Mouse (Mus musculus): Measurements from ENCODE around the gene Hdgf. TPM values are rescaled to one million over a fixed set of nuclear protein-coding genes. Genes with fewer than 3 reads are reported as not detected.

Gene Hdgf
- 113 TPM for polyA plus RNA-seq (2015; fragmentation: Illumina TruSeq; extraction: RNeasy Lipid Tissue Mini Kit (QIAGEN cat#74804); ENCODE audit: insufficient read depth, low replicate concordance)

GRCm38 (mm10) chr3:87905880-87906485 lies at the start of gene Hdgf:
Gene Hdgf, plus strand, starts transcription at chr3:87906321.

DNA sequence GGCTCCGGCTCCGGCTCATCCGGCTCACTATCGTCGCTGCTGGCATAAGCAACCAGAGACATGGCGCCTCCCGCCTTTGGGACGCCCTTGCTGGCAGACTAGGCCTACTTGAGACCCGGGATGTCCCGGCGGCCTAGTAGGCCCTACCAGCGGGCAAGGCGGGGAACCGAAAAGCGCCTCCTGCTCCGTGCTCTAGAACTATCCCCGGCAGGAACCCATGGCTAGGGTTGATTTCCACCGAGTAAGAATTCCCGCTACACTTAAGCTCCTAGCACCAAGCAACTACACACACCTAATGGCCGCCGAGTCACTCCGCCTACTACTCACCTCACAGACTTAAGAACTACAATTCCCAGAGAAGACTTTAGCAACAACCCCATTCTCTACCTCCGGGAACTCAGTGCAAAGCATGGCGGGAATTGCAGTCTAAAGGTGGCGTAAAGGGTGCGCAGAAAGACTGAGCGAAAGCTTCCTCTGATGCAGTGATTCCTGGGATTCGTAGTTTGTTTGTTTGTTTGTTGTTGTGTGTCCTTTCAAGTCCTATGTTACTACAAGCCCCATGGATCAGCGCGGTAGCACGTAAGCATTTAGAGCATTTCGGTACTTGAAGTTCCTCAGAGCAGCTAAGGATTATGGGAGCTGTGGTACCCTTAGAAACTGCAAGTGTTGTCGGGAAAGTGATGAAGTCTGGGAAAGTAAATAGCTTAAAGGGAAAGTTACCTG lies 20.7 kb upstream of the Hdgf start, which contains the start of gene Prcc:
Gene Prcc (minus strand): TSS at position 328 of the 723 bp plus-strand sequence.

DNA sequence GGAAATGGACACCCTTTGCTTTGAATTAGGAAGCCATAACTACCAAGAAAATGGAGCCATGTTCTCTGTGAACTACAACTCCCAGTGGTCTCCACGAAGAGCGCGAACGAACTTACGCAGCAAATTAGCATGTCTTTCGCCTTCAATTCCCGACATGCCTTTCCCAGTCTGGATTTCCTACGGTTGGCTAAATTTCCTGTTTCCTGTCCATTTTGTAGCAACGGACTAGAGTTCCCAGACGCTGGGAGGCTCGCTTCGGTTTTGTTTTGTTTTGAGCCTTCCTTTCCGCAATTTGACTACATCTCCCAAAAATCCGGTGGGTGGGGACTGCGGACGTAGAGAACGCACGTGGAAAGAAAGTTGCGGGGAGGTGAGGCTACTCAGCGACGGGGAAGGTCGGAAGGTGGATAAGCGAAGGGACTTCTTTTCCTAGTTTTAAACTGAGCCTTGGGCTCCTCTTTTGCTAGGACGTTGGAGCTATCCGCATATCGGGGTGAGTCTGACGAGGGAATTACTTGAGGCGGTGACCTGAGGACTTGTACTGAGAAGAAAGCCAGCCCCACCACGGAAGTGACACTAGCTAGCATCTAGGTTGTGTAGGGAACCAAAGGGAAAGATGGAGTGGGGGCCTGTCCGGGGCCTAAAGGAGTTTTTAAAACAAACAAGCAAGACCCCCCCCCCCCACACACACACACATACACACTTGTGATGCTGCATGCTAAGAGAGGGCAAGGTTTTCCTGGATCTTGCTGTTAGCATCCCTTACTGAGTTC lies 13.4 kb downstream of the Hdgf start, which contains the start of gene Mrpl24:
Gene Mrpl24 (plus strand): TSS at position 171 of the 773 bp plus-strand sequence.

DNA sequence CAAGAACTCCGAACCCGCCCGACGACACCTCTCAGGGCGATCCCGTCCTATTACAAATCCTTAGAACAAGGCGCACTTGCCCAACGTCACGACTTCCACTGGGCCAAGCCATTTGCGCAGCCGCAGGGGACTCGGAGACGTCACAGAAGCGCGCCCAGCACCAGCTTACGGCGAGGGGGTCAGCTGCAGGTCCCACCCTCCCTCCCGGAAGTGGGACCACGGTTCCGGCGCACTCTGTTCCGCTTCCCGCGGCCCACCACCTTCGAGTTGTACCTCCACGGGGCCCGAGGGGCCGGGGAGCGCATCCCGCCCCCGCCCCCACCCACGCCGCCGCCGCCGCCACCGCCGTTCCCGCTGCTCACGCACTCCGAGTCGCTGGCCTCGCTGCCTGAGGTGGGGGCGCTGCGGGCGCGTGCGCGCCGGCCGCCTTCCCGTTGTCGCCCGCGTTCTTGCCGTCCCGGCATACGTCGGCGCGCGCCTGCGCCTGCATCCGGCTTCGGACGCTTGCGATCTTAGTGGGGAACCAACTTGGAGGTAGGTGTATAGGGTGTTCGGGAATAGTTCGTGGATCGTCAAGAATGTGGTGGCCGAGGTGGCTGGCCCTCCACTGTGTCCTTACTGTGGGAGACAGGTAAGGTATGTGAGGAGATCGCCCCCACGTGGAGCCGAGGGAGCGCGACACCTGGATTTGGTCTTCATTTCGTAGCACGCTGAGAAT lies 24.1 kb downstream of the Hdgf start, which contains the start of the genes Isg20l2 and Rrnad1:
Gene Isg20l2 (plus strand): TSS at position 237 of the 718 bp plus-strand sequence.
Gene Rrnad1 (minus strand): TSS at position 640 of the 718 bp plus-strand sequence.

GRCm38 (mm10) chr3:87948378-87949265 lies 42.5 kb downstream of the Hdgf start, which contains the start of gene Crabp2:
Gene Crabp2, plus strand, starts transcription at chr3:87948666.

Other genes starting within 250 kb of the Hdgf start
- gene Lrrc71, start 157.7 kb upstream of the Hdgf start, polyA plus RNA-seq (2015; fragmentation: Illumina TruSeq; extraction: RNeasy Lipid Tissue Mini Kit (QIAGEN cat#74804); ENCODE audit: insufficient read depth, low replicate concordance), result 0.18 TPM
- 0.08 TPM for gene Ntrk1, start 111.2 kb upstream of the Hdgf start, polyA plus RNA-seq (2015; fragmentation: Illumina TruSeq; extraction: RNeasy Lipid Tissue Mini Kit (QIAGEN cat#74804); ENCODE audit: insufficient read depth, low replicate concordance)
- gene Insrr, start 109.4 kb upstream of the Hdgf start, polyA plus RNA-seq (2015; fragmentation: Illumina TruSeq; extraction: RNeasy Lipid Tissue Mini Kit (QIAGEN cat#74804); ENCODE audit: insufficient read depth, low replicate concordance), result 0.46 TPM
- 11.7 TPM for gene Pear1, start 82.0 kb upstream of the Hdgf start, polyA plus RNA-seq (2015; fragmentation: Illumina TruSeq; extraction: RNeasy Lipid Tissue Mini Kit (QIAGEN cat#74804); ENCODE audit: insufficient read depth, low replicate concordance)
- 15.6 TPM for gene Sh2d2a, start 59.6 kb upstream of the Hdgf start, polyA plus RNA-seq (2015; fragmentation: Illumina TruSeq; extraction: RNeasy Lipid Tissue Mini Kit (QIAGEN cat#74804); ENCODE audit: insufficient read depth, low replicate concordance)
- 24.6 TPM for gene Prcc, start 20.7 kb upstream of the Hdgf start, polyA plus RNA-seq (2015; fragmentation: Illumina TruSeq; extraction: RNeasy Lipid Tissue Mini Kit (QIAGEN cat#74804); ENCODE audit: insufficient read depth, low replicate concordance)
- gene Mrpl24, start 13.2 kb downstream of the Hdgf start, polyA plus RNA-seq (2015; fragmentation: Illumina TruSeq; extraction: RNeasy Lipid Tissue Mini Kit (QIAGEN cat#74804); ENCODE audit: insufficient read depth, low replicate concordance), result 238 TPM
- gene Isg20l2, start 24.0 kb downstream of the Hdgf start, polyA plus RNA-seq (2015; fragmentation: Illumina TruSeq; extraction: RNeasy Lipid Tissue Mini Kit (QIAGEN cat#74804); ENCODE audit: insufficient read depth, low replicate concordance), result 65.7 TPM
- 30.4 TPM for gene Rrnad1, start 24.4 kb downstream of the Hdgf start, polyA plus RNA-seq (2015; fragmentation: Illumina TruSeq; extraction: RNeasy Lipid Tissue Mini Kit (QIAGEN cat#74804); ENCODE audit: insufficient read depth, low replicate concordance)
- not detected for gene Crabp2, start 42.3 kb downstream of the Hdgf start, polyA plus RNA-seq (2015; fragmentation: Illumina TruSeq; extraction: RNeasy Lipid Tissue Mini Kit (QIAGEN cat#74804); ENCODE audit: insufficient read depth, low replicate concordance)
- gene Nes, start 64.8 kb downstream of the Hdgf start, polyA plus RNA-seq (2015; fragmentation: Illumina TruSeq; extraction: RNeasy Lipid Tissue Mini Kit (QIAGEN cat#74804); ENCODE audit: insufficient read depth, low replicate concordance), result 2.4 TPM
- gene Bcan, start 93.9 kb downstream of the Hdgf start, polyA plus RNA-seq (2015; fragmentation: Illumina TruSeq; extraction: RNeasy Lipid Tissue Mini Kit (QIAGEN cat#74804); ENCODE audit: insufficient read depth, low replicate concordance), result not detected
- gene Hapln2, start 121.3 kb downstream of the Hdgf start, polyA plus RNA-seq (2015; fragmentation: Illumina TruSeq; extraction: RNeasy Lipid Tissue Mini Kit (QIAGEN cat#74804); ENCODE audit: insufficient read depth, low replicate concordance), result not detected
- 34.2 TPM for gene Gpatch4, start 136.8 kb downstream of the Hdgf start, polyA plus RNA-seq (2015; fragmentation: Illumina TruSeq; extraction: RNeasy Lipid Tissue Mini Kit (QIAGEN cat#74804); ENCODE audit: insufficient read depth, low replicate concordance)
- 43.0 TPM for gene Naxe, start 152.2 kb downstream of the Hdgf start, polyA plus RNA-seq (2015; fragmentation: Illumina TruSeq; extraction: RNeasy Lipid Tissue Mini Kit (QIAGEN cat#74804); ENCODE audit: insufficient read depth, low replicate concordance)
- not detected for gene Ttc24, start 172.0 kb downstream of the Hdgf start, polyA plus RNA-seq (2015; fragmentation: Illumina TruSeq; extraction: RNeasy Lipid Tissue Mini Kit (QIAGEN cat#74804); ENCODE audit: insufficient read depth, low replicate concordance)
- 1.8 TPM for gene Iqgap3, start 175.7 kb downstream of the Hdgf start, polyA plus RNA-seq (2015; fragmentation: Illumina TruSeq; extraction: RNeasy Lipid Tissue Mini Kit (QIAGEN cat#74804); ENCODE audit: insufficient read depth, low replicate concordance)
- 77.6 TPM for gene Mef2d, start 236.1 kb downstream of the Hdgf start, polyA plus RNA-seq (2015; fragmentation: Illumina TruSeq; extraction: RNeasy Lipid Tissue Mini Kit (QIAGEN cat#74804); ENCODE audit: insufficient read depth, low replicate concordance)